Mouse (Mus musculus): ENCODE data around the gene Tgds. TPM values are rescaled to one million over a fixed set of nuclear protein-coding genes. Genes with fewer than 3 reads are reported as not detected.

Gene Tgds
- polyA plus RNA-seq (2014; fragmentation: Nextera tagmentation; extraction: Ambion mirVana), result 14.4 and 19.8 TPM in 2 replicates

- WGBS, result under 1% methylated on average over 28 of the region's 28 CpGs
- Histone ChIP-seq H3K27me3 (ENCODE audit: control insufficient read depth, insufficient read depth, low read length) (no peaks in the 10 kb centered on the region), H3K27ac (ENCODE audit: low read depth, low read length) (peak within 1 kb of the TSS; percentile 31; the same call in 1 of the 2 replicates), H3K36me3 (ENCODE audit: control insufficient read depth, insufficient read depth, low read length) (0 out of 2 replicates have a peak, but pooled peaks cover 5% of the 10 kb centered on the region), H3K9me3 (ENCODE audit: control insufficient read depth, low read length) (no peaks in the 10 kb centered on the region), H3K4me1 (ENCODE audit: control insufficient read depth, insufficient read depth, low read length) (peaks cover 7% of the 10 kb centered on the region), H3K4me3 (ENCODE audit: low read depth, low read length) (peak within 1 kb of the TSS; percentile 67), H3K4me2 (ENCODE audit: low read depth, low read length) (peak within 1 kb of the TSS; percentile 72), H3K9ac (replicated peaks; ENCODE audit: low read depth, low read length) (peak within 1 kb of the TSS; percentile 69)
- ATAC-seq (ENCODE audit: low read depth), result peak; percentile 79
Measured at GRCm38 (mm10) chr14:118132642-118132977, at the start of gene Tgds. TSS of gene Tgds (minus strand) at chr14:118132755.

- Histone ChIP-seq H3K27ac (ENCODE audit: low read depth, low read length) (peak overlapping the region; percentile 82), H3K36me3 (ENCODE audit: control insufficient read depth, insufficient read depth, low read length) (no peaks in the 10 kb centered on the region), H3K27me3 (ENCODE audit: control insufficient read depth, insufficient read depth, low read length) (no peaks in the 10 kb centered on the region), H3K9me3 (ENCODE audit: control insufficient read depth, low read length) (no peaks in the 10 kb centered on the region), H3K9ac (replicated peaks; ENCODE audit: low read depth, low read length) (peak overlapping the region; percentile 53; the same call in 1 of the 2 replicates), H3K4me1 (ENCODE audit: control insufficient read depth, insufficient read depth, low read length) (no peaks in the 10 kb centered on the region), H3K4me3 (ENCODE audit: low read depth, low read length) (peak overlapping the region; percentile 44), H3K4me2 (ENCODE audit: low read depth, low read length) (peak overlapping the region; percentile 72)
- peak; percentile 89 for ATAC-seq (ENCODE audit: low read depth)
- under 1% methylated on average over 10 of the region's 10 CpGs for WGBS
Measured at GRCm38 (mm10) chr14:118180711-118181177, 48.2 kb upstream of the Tgds start.

DNA sequence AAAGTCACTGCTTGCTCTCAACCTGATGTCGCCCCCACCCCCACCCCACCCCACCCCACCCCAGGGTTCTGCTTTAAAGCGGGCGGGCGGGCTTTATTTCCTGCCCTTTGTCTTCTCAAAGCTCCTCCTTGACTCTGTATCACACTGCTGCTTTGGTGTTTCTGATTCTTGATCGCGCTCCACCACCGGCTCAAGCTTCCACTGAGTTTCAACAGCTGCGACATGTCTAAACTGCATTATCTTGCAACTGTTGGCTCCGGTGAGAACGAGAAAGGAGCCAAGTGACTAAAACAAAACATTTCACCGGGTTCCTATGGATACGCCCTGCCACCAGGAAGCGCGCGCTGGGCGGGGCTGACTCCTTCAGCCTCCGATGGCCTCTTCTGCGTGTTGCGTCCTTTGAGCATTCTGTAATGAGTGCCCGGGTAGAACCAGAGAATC lies 47.6 kb upstream of the Tgds start:
- H3K4me2 ChIP-seq (ENCODE audit: low read depth, low read length), result peak overlapping the region; percentile 72
- no peaks in the 10 kb centered on the region for H3K4me1 ChIP-seq (ENCODE audit: control insufficient read depth, insufficient read depth, low read length)
- peak; percentile 94 for ATAC-seq (ENCODE audit: low read depth)
- H3K9me3 ChIP-seq (ENCODE audit: control insufficient read depth, low read length), result no peaks in the 10 kb centered on the region
- under 1% methylated on average over 20 of the region's 20 CpGs for WGBS
- no peaks in the 10 kb centered on the region for H3K36me3 ChIP-seq (ENCODE audit: control insufficient read depth, insufficient read depth, low read length)
- peak overlapping the region; percentile 82 for H3K27ac ChIP-seq (ENCODE audit: low read depth, low read length)
- H3K27me3 ChIP-seq (ENCODE audit: control insufficient read depth, insufficient read depth, low read length), result no peaks in the 10 kb centered on the region
- peak overlapping the region; percentile 53 for H3K9ac ChIP-seq (replicated peaks; ENCODE audit: low read depth, low read length)
- H3K4me3 ChIP-seq (ENCODE audit: low read depth, low read length), result peak overlapping the region; percentile 44

GRCm38 (mm10) chr14:118179701-118180100 lies 47.1 kb upstream of the Tgds start:
- H3K36me3 ChIP-seq (ENCODE audit: control insufficient read depth, insufficient read depth, low read length), result no peaks in the 10 kb centered on the region
- ATAC-seq (ENCODE audit: low read depth), result no peak; the same call in 1 of the 2 replicates
- WGBS, result 27% methylated on average over 7 of the region's 7 CpGs
- H3K27me3 ChIP-seq (ENCODE audit: control insufficient read depth, insufficient read depth, low read length), result no peaks in the 10 kb centered on the region
- no peaks in the 10 kb centered on the region for H3K9me3 ChIP-seq (ENCODE audit: control insufficient read depth, low read length)
- no peaks in the 10 kb centered on the region for H3K4me1 ChIP-seq (ENCODE audit: control insufficient read depth, insufficient read depth, low read length)
- peak overlapping the region; percentile 53; the same call in 1 of the 2 replicates for H3K9ac ChIP-seq (replicated peaks; ENCODE audit: low read depth, low read length)
- peak overlapping the region; percentile 82 for H3K27ac ChIP-seq (ENCODE audit: low read depth, low read length)
- H3K4me3 ChIP-seq (ENCODE audit: low read depth, low read length), result peak overlapping the region; percentile 44
- H3K4me2 ChIP-seq (ENCODE audit: low read depth, low read length), result peak overlapping the region; percentile 72

GRCm38 (mm10) chr14:118179251-118179650 lies 46.7 kb upstream of the Tgds start:
- no peak for ATAC-seq (ENCODE audit: low read depth)
- Histone ChIP-seq H3K4me1 (ENCODE audit: control insufficient read depth, insufficient read depth, low read length) (no peaks in the 10 kb centered on the region), H3K9ac (replicated peaks; ENCODE audit: low read depth, low read length) (no peak overlapping the region), H3K9me3 (ENCODE audit: control insufficient read depth, low read length) (no peaks in the 10 kb centered on the region), H3K36me3 (ENCODE audit: control insufficient read depth, insufficient read depth, low read length) (no peaks in the 10 kb centered on the region), H3K27ac (ENCODE audit: low read depth, low read length) (no peak overlapping the region), H3K4me2 (ENCODE audit: low read depth, low read length) (no peak overlapping the region), H3K27me3 (ENCODE audit: control insufficient read depth, insufficient read depth, low read length) (no peaks in the 10 kb centered on the region), H3K4me3 (ENCODE audit: low read depth, low read length) (no peak overlapping the region)
- WGBS, result 79% methylated on average over 1 of the region's 1 CpGs

DNA sequence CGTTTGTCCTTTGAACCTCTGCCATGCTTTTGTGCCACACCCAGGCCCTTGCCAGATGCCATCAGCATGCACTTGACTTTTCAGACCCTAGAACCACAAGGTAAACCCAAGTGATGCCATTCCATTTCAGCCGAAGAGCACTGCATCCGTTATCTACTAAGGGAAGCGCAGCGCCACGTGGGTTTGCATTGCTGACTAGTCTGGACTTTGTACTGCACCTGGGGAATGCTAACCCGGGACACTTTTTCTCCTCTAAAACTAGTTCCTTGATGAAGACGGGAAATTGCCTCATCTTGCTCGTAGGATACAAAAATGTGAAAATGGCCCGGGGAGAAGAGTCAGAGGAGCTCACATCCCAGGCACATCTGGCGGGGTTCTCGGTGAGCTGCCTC lies 43.1 kb upstream of the Tgds start:
- Histone ChIP-seq H3K4me3 (ENCODE audit: low read depth, low read length) (no peak overlapping the region), H3K36me3 (ENCODE audit: control insufficient read depth, insufficient read depth, low read length) (no peaks in the 10 kb centered on the region), H3K4me2 (ENCODE audit: low read depth, low read length) (no peak overlapping the region), H3K4me1 (ENCODE audit: control insufficient read depth, insufficient read depth, low read length) (no peaks in the 10 kb centered on the region), H3K9me3 (ENCODE audit: control insufficient read depth, low read length) (no peaks in the 10 kb centered on the region), H3K27me3 (ENCODE audit: control insufficient read depth, insufficient read depth, low read length) (no peaks in the 10 kb centered on the region), H3K27ac (ENCODE audit: low read depth, low read length) (no peak overlapping the region), H3K9ac (replicated peaks; ENCODE audit: low read depth, low read length) (no peak overlapping the region)
- ATAC-seq (ENCODE audit: low read depth), result no peak
- 95% methylated on average over 12 of the region's 12 CpGs for WGBS

GRCm38 (mm10) chr14:118175071-118175693 lies 42.6 kb upstream of the Tgds start:
- Histone ChIP-seq H3K4me3 (ENCODE audit: low read depth, low read length) (no peak overlapping the region), H3K27me3 (ENCODE audit: control insufficient read depth, insufficient read depth, low read length) (no peaks in the 10 kb centered on the region), H3K4me2 (ENCODE audit: low read depth, low read length) (no peak overlapping the region), H3K9ac (replicated peaks; ENCODE audit: low read depth, low read length) (no peak overlapping the region), H3K27ac (ENCODE audit: low read depth, low read length) (no peak overlapping the region), H3K9me3 (ENCODE audit: control insufficient read depth, low read length) (no peaks in the 10 kb centered on the region), H3K4me1 (ENCODE audit: control insufficient read depth, insufficient read depth, low read length) (no peaks in the 10 kb centered on the region), H3K36me3 (ENCODE audit: control insufficient read depth, insufficient read depth, low read length) (no peaks in the 10 kb centered on the region)
- WGBS, result 86% methylated on average over 30 of the region's 30 CpGs
- ATAC-seq (ENCODE audit: low read depth), result no peak

- Histone ChIP-seq H3K9me3 (ENCODE audit: control insufficient read depth, low read length) (no peaks in the 10 kb centered on the region), H3K36me3 (ENCODE audit: control insufficient read depth, insufficient read depth, low read length) (no peaks in the 10 kb centered on the region), H3K4me2 (ENCODE audit: low read depth, low read length) (no peak overlapping the region), H3K4me3 (ENCODE audit: low read depth, low read length) (no peak overlapping the region), H3K9ac (replicated peaks; ENCODE audit: low read depth, low read length) (no peak overlapping the region), H3K4me1 (ENCODE audit: control insufficient read depth, insufficient read depth, low read length) (no peaks in the 10 kb centered on the region), H3K27ac (ENCODE audit: low read depth, low read length) (no peak overlapping the region), H3K27me3 (ENCODE audit: control insufficient read depth, insufficient read depth, low read length) (no peaks in the 10 kb centered on the region)
- ATAC-seq (ENCODE audit: low read depth), result no peak; the same call in 1 of the 2 replicates
- 66% methylated on average over 11 of the region's 11 CpGs for WGBS
Measured at GRCm38 (mm10) chr14:118173590-118174203, 41.1 kb upstream of the Tgds start.

GRCm38 (mm10) chr14:118168776-118169175 lies 36.2 kb upstream of the Tgds start:
- H3K27ac ChIP-seq (ENCODE audit: low read depth, low read length), result no peak overlapping the region

More at GRCm38 (mm10) chr14:118168776-118169175, 36.2 kb upstream of the Tgds start:
- Histone ChIP-seq H3K9ac (replicated peaks; ENCODE audit: low read depth, low read length) (no peak overlapping the region), H3K4me2 (ENCODE audit: low read depth, low read length) (no peak overlapping the region), H3K27me3 (ENCODE audit: control insufficient read depth, insufficient read depth, low read length) (no peaks in the 10 kb centered on the region), H3K4me1 (ENCODE audit: control insufficient read depth, insufficient read depth, low read length) (no peaks in the 10 kb centered on the region), H3K36me3 (ENCODE audit: control insufficient read depth, insufficient read depth, low read length) (no peaks in the 10 kb centered on the region), H3K4me3 (ENCODE audit: low read depth, low read length) (no peak overlapping the region), H3K9me3 (ENCODE audit: control insufficient read depth, low read length) (no peaks in the 10 kb centered on the region)
- ATAC-seq (ENCODE audit: low read depth), result no peak
- WGBS, result 95% methylated on average over 4 of the region's 4 CpGs
